Mouse (Mus musculus): Measurements from ENCODE around the gene Rhox6. TPM values are rescaled to one million over a fixed set of nuclear protein-coding genes. Genes with fewer than 3 reads are reported as not detected.
"Not testable (repeated sequence)": the region's sequence is repeated elsewhere in the genome, so short reads cannot be mapped to it uniquely, and the experiment has no call there.

Rhox6 gene
- not detected in 2 replicates for polyA plus RNA-seq (2015; fragmentation: Nextera tagmentation; extraction: Ambion mirVana)

DNA sequence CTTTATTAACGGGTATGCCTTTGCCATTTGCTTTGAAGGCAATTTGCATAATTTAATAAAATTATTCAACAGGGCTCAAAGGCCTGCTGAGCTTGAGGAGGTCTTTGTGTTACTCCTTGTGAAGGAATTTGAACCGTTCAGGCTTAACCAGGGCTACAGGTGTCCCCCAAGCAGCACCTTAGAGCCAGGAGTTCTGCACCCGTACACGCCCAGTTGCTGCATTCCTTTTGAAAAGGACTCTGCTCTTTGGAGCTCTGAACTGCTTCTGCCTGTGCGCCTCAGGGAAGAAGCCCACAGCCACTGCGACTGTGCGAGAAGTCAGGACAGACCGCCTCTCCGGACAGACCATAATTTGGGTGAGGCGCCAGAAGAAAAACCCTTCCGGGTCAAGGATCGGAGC, at the start of gene Rhox6:
TSS of gene Rhox6 (plus strand) at position 301 of the 400 bp plus-strand sequence.
- not testable (repeated sequence) for H3K4me1 ChIP-seq; H3K36me3 ChIP-seq (ENCODE audit: poor library complexity, severe bottlenecking)
- WGBS = 84% methylated on average over 4 of the region's 12 CpGs

GRCm38 (mm10) chrX:37807286-37808080, 19.2 kb upstream of the Rhox6 start:
- Histone ChIP-seq H3K27me3 (no peaks in the 10 kb centered on the region), H3K4me1 (no peaks in the 10 kb centered on the region), H3K27ac (no peak overlapping the region), H3K9me3 (replicated peaks) (no peaks in the 10 kb centered on the region), H3K9ac (no peak overlapping the region), H3K4me2 (no peak overlapping the region), H3K4me3 (no peak overlapping the region), H3K36me3 (ENCODE audit: poor library complexity, severe bottlenecking) (no peaks in the 10 kb centered on the region)
- WGBS = 78% methylated on average over 14 of the region's 15 CpGs
- no peak for ATAC-seq

More for the DNA sequence above, at the start of gene Rhox6:
- not testable (repeated sequence) for H3K27ac ChIP-seq; H3K4me3 ChIP-seq; H3K27me3 ChIP-seq; H3K9me3 ChIP-seq (replicated peaks); H3K9ac ChIP-seq; ATAC-seq; H3K4me2 ChIP-seq

DNA sequence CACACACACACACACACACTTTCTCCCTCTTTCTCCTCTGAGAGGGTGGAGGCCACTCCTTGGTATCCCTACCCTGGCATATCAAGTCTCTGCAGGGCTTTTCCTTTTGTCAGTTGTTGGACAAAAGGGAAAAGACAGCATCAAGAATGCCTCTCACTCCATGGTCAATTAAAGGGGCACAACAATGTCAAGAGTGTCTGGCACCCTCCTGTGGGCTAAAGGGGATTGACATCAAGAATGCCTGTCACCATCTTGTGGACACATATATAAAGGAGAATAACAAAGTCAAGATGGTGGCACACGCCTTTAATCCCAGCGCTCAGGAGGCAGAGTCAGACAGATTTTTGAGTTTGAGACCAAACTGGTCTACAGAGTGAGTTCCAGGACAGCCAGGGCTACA, 17.3 kb upstream of the Rhox6 start:
- ATAC-seq = no peak
- H3K9ac ChIP-seq = no peak overlapping the region

DNA sequence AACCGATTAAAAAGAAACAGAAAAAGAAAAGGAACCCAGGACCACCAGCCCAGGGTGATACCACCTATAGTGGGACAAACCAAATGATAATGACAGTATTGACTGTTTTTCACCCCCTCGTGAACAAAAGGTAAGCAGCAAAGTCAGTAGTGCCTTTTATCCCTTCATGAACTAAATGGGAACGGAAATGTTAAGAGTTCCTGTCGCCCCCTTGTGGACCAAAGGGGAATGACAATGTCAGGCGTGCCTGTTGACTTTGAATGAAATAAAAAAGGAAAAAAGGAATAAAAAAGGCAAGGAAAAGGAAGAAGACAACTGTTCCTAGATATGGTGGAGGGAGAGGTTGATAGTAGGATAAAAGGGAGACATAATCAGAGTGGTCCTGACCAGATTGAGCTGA, 15.5 kb upstream of the Rhox6 start:
- Histone ChIP-seq H3K4me2 (no peak overlapping the region), H3K4me3 (no peak overlapping the region), H3K36me3 (ENCODE audit: poor library complexity, severe bottlenecking) (no peaks in the 10 kb centered on the region), H3K27me3 (no peaks in the 10 kb centered on the region), H3K9me3 (replicated peaks) (no peaks in the 10 kb centered on the region), H3K27ac (no peak overlapping the region), H3K9ac (no peak overlapping the region), H3K4me1 (no peaks in the 10 kb centered on the region)
- WGBS = 29% methylated on average over 5 of the region's 5 CpGs
- ATAC-seq = no peak

More for the DNA sequence above, 17.3 kb upstream of the Rhox6 start:
- H3K4me3 ChIP-seq = no peak overlapping the region
- H3K27me3 ChIP-seq = no peaks in the 10 kb centered on the region
- no peaks in the 10 kb centered on the region for H3K36me3 ChIP-seq (ENCODE audit: poor library complexity, severe bottlenecking)
- no peaks in the 10 kb centered on the region for H3K9me3 ChIP-seq (replicated peaks)
- no peak overlapping the region for H3K4me2 ChIP-seq
- 83% methylated on average over 2 of the region's 2 CpGs for WGBS
- H3K4me1 ChIP-seq = no peaks in the 10 kb centered on the region
- no peak overlapping the region for H3K27ac ChIP-seq

DNA sequence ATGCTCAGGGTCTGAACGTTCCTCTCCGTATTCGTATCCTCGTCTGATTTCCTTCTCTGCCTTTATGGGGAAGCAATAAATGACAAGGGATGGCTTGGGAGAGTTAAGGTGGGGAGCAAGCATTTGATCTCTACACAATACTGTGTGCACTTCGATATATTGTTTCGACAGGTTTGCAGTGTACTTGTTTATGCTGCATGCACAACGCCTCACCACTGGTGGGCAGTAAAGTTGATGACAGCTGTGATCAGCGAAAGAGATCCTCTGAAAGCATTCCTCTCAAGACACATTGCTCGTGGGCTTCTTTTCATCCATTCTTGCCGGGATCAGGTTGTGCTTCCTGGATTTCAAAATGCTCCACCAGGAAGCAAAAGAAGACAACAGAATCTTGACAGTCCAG, 11.0 kb upstream of the Rhox6 start:
- H3K9me3 ChIP-seq (replicated peaks) = no peaks in the 10 kb centered on the region
- H3K4me2 ChIP-seq = no peak overlapping the region
- 79% methylated on average over 10 of the region's 10 CpGs for WGBS
- H3K27ac ChIP-seq = no peak overlapping the region
- no peak overlapping the region for H3K4me3 ChIP-seq
- no peaks in the 10 kb centered on the region for H3K4me1 ChIP-seq
- H3K27me3 ChIP-seq = no peaks in the 10 kb centered on the region
- no peak overlapping the region for H3K9ac ChIP-seq
- ATAC-seq = no peak
- no peaks in the 10 kb centered on the region for H3K36me3 ChIP-seq (ENCODE audit: poor library complexity, severe bottlenecking)

DNA sequence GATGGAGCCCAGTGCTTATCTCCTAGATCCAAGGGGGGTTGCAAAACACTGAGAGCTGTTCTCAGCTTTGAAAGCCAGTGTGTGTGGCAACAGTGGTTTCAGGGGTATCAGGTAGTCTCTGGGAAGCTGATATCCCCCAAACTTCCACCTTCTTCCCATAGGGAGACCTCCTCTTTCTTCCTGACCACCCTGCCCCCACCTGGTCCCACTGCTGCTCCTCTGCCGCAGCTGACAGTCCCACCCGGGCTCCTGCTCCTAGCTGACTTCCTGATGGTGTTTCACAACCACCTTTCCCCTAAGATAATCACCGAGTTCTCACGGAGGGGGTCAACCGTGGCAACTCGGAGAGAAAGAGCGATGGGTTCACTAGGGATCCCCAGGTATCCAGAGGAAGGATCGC, 4.7 kb downstream of the Rhox6 start, which contains the start of gene Rhox7a:
TSS of gene Rhox7a (plus strand) at position 301 of the 400 bp plus-strand sequence.
- not testable (repeated sequence) for H3K4me3 ChIP-seq; H3K36me3 ChIP-seq (ENCODE audit: poor library complexity, severe bottlenecking); ATAC-seq; H3K27ac ChIP-seq; H3K4me1 ChIP-seq; H3K27me3 ChIP-seq; H3K9me3 ChIP-seq (replicated peaks); H3K9ac ChIP-seq; H3K4me2 ChIP-seq
- WGBS = 85% methylated on average over 8 of the region's 8 CpGs

DNA sequence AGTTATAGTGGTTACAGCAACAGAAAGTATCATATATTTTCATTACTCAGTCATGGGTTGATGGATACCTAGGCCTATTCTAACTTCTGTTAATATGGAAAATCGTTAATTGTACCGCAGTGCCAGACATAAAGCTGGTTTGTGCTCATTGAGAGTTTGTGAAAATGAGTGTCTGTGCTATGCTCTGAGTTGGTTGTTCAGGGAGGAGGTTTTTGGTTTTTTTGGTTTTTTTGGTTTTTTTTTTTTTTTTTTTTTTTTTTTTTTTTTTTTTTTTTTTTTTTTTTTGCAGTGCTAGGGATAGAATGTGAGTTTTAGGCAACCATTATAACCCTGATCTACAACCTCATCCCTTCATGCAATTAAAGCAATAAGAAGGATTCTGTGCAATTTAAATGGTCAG, 44.9 kb downstream of the Rhox6 start:
- H3K9ac ChIP-seq = no peak overlapping the region
- H3K27ac ChIP-seq = no peak overlapping the region
- no peak overlapping the region for H3K4me3 ChIP-seq
- no peak for ATAC-seq
- H3K4me2 ChIP-seq = no peak overlapping the region
- H3K9me3 ChIP-seq (replicated peaks) = no peaks in the 10 kb centered on the region
- H3K4me1 ChIP-seq = no peaks in the 10 kb centered on the region
- H3K27me3 ChIP-seq = no peaks in the 10 kb centered on the region
- no peaks in the 10 kb centered on the region for H3K36me3 ChIP-seq (ENCODE audit: poor library complexity, severe bottlenecking)
- 97% methylated on average over 2 of the region's 2 CpGs for WGBS

- no peak for ATAC-seq
- 81% methylated on average over 4 of the region's 4 CpGs for WGBS
Observed at GRCm38 (mm10) chrX:37878844-37879243, 52.1 kb downstream of the Rhox6 start, which contains the start of gene Rhox8. Gene Rhox8, minus strand, starts transcription at chrX:37878944.

More at GRCm38 (mm10) chrX:37878844-37879243, 52.1 kb downstream of the Rhox6 start, which contains the start of gene Rhox8:
- H3K27me3 ChIP-seq = no peaks in the 10 kb centered on the region
- no peak within 1 kb of the TSS for H3K9ac ChIP-seq
- H3K4me2 ChIP-seq = no peak within 1 kb of the TSS
- no peak within 1 kb of the TSS for H3K4me3 ChIP-seq
- no peak within 1 kb of the TSS for H3K27ac ChIP-seq
- no peaks in the 10 kb centered on the region for H3K4me1 ChIP-seq
- H3K36me3 ChIP-seq (ENCODE audit: poor library complexity, severe bottlenecking) = no peaks in the 10 kb centered on the region
- H3K9me3 ChIP-seq (replicated peaks) = no peaks in the 10 kb centered on the region

Other genes with a start within 250 kb of the Rhox6 start
- not detected in 2 replicates for gene Rhox3f, start 245.9 kb upstream of the Rhox6 start, polyA plus RNA-seq (2015; fragmentation: Nextera tagmentation; extraction: Ambion mirVana)
- gene Rhox4f, start 219.2 kb upstream of the Rhox6 start, polyA plus RNA-seq (2015; fragmentation: Nextera tagmentation; extraction: Ambion mirVana) = not detected in 2 replicates
- gene Rhox3g, start 198.3 kb upstream of the Rhox6 start, polyA plus RNA-seq (2015; fragmentation: Nextera tagmentation; extraction: Ambion mirVana) = not detected in 2 replicates
- not detected in 2 replicates for gene Rhox2g, start 183.4 kb upstream of the Rhox6 start, polyA plus RNA-seq (2015; fragmentation: Nextera tagmentation; extraction: Ambion mirVana)
- not detected in 2 replicates for gene Rhox4g, start 175.6 kb upstream of the Rhox6 start, polyA plus RNA-seq (2015; fragmentation: Nextera tagmentation; extraction: Ambion mirVana)
- gene Rhox3h, start 158.1 kb upstream of the Rhox6 start, polyA plus RNA-seq (2015; fragmentation: Nextera tagmentation; extraction: Ambion mirVana) = not detected in 2 replicates
- not detected in 2 replicates for gene Rhox2h, start 153.6 kb upstream of the Rhox6 start, polyA plus RNA-seq (2015; fragmentation: Nextera tagmentation; extraction: Ambion mirVana)
- gene Rhox5, start 22.1 kb upstream of the Rhox6 start, polyA plus RNA-seq (2015; fragmentation: Nextera tagmentation; extraction: Ambion mirVana) = not detected in 2 replicates
- not detected in 2 replicates for gene Rhox7a, start 4.8 kb downstream of the Rhox6 start, polyA plus RNA-seq (2015; fragmentation: Nextera tagmentation; extraction: Ambion mirVana)
- gene Rhox8, start 52.0 kb downstream of the Rhox6 start, polyA plus RNA-seq (2015; fragmentation: Nextera tagmentation; extraction: Ambion mirVana) = 0.24 TPM in 1 of 2 replicates, not detected in the other
- gene Rhox7b, start 70.3 kb downstream of the Rhox6 start, polyA plus RNA-seq (2015; fragmentation: Nextera tagmentation; extraction: Ambion mirVana) = not detected in 2 replicates
- gene Rhox9, start 74.9 kb downstream of the Rhox6 start, polyA plus RNA-seq (2015; fragmentation: Nextera tagmentation; extraction: Ambion mirVana) = not detected in 2 replicates
- gene Btg1-ps1, start 191.9 kb downstream of the Rhox6 start, polyA plus RNA-seq (2015; fragmentation: Nextera tagmentation; extraction: Ambion mirVana) = not detected in 2 replicates
- gene Btg1-ps2, start 216.2 kb downstream of the Rhox6 start, polyA plus RNA-seq (2015; fragmentation: Nextera tagmentation; extraction: Ambion mirVana) = not detected in 2 replicates
- gene Rhox10, start 239.6 kb downstream of the Rhox6 start, polyA plus RNA-seq (2015; fragmentation: Nextera tagmentation; extraction: Ambion mirVana) = not detected in 2 replicates

Measured in forebrain, embryonic 13.5 days (tissue).